Mouse (Mus musculus) thymus, adult 2 months (tissue): ENCODE data around the gene Pih1d1.

Experiments
- CTCF ChIP-seq: fragments of 200-500 bp; IDR thresholded peaks from 2 replicates; pipeline ENCODE4 v1.5.1; 2012; ENCODE audit warnings: mild to moderate bottlenecking, control low read depth, low read length, moderate library complexity, borderline replicate concordance; ENCODE audit not compliant: control insufficient read depth, poor library complexity, insufficient read depth; ENCODE audit errors: extremely low read depth
- POLR2A ChIP-seq: fragments of 200-500 bp; IDR thresholded peaks from 2 replicates; pipeline ENCODE4 v1.6.1; 2012; ENCODE audit warnings: mild to moderate bottlenecking, low read length, control low read depth, moderate library complexity; ENCODE audit not compliant: control insufficient read depth, poor library complexity, insufficient read depth; ENCODE audit errors: extremely low read depth

DNA sequence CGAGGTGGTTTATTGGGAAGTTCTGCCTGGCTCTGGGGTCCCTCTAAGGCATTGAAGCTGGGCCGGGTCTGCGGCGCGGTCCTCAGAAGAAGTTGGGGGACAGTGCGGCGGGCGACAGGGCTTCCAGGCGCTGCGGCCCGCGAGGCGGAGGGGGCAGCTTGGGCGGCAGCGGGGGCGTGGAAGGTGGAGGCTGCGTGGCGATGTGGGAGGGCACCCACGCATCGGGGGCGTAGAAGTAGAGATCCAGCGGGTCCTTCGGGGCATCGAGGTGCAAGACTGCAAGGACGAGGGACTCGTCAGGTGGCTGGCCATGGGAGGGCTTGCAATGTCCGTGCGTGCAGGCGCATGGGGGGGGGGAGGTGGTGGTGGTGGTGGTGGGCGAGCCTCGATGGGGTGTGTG, 22.3 kb downstream of the Pih1d1 start:
- TF ChIP-seq POLR2A (no peak), CTCF (no peak)
